Mouse (Mus musculus) macrophage (primary cell): ENCODE measurements around the gene Gm14569. TPM values are rescaled to one million over a fixed set of nuclear protein-coding genes. Genes with fewer than 3 reads are reported as not detected.

Experiments used
- H3K27ac ChIP-seq: fragments of 350-480 bp; formaldehyde crosslinking; 2 replicates; pipeline ENCODE4 v1.9.0; 2021
- H3K36me3 ChIP-seq: fragments of 350-480 bp; formaldehyde crosslinking; 2 replicates; pipeline ENCODE4 v1.9.0; 2021; ENCODE audit errors: inconsistent target
- H3K4me3 ChIP-seq: fragments of 350-480 bp; formaldehyde crosslinking; 2 replicates; pipeline ENCODE4 v1.9.0; 2021; ENCODE audit errors: inconsistent target
- H3K79me2 ChIP-seq: fragments of 350-480 bp; formaldehyde crosslinking; 2 replicates; pipeline ENCODE4 v1.9.0; 2021; ENCODE audit errors: inconsistent target
- WGBS: methylation state at CpG from one replicate; pipeline ENCODE4 v1.1.7; 2026; ENCODE audit warnings: inconsistent platforms; ENCODE audit not compliant: missing documents; 5-methylcytosine and 5-hydroxymethylcytosine counted together
- polyA plus RNA-seq: library from polyadenylated mRNA; stranded (reverse); fragments of 250-400 nt; gene quantifications from 3 replicates; pipeline ENCODE4 v1.2.4, GENCODE M21; 2018; ENCODE audit warnings: inconsistent platforms

Gm14569 gene
- polyA plus RNA-seq, 1 experiment from 2014 or later, result not detected

GRCm38 (mm10) chrX:36419153-36419552 is 72.5 kb downstream of the Gm14569 start:
- Histone ChIP-seq H3K36me3 (no peaks in the 10 kb centered on the region), H3K27ac (no peak overlapping the region)
- WGBS, result 97% methylated on average over 3 of the region's 3 CpGs

DNA sequence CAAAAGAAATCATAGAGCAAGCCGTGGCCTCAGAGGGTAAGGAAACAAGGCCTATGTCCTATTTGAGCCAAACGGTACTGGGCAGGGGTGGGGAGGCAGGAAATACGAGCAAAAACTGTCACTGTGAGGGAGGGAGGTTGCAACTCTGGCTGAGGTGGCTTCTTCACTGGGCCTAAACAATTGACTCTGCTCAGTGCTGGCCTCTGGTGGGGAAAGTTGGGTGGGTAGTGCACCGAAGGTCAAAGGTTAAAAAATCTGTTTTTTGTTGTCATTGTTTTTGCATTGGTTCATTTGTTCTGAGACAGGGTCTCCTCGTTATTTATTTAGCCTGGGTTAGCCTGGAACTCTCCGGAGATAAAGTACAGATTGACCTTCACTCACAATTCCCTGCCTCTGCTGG is 89.3 kb downstream of the Gm14569 start:
- Histone ChIP-seq H3K36me3 (no peaks in the 10 kb centered on the region), H3K4me3 (no peak overlapping the region), H3K27ac (no peak overlapping the region), H3K79me2 (no peaks in the 10 kb centered on the region)
- 66% methylated on average over 6 of the region's 6 CpGs for WGBS

More at GRCm38 (mm10) chrX:36419153-36419552, 72.5 kb downstream of the Gm14569 start:
- Histone ChIP-seq H3K79me2 (no peaks in the 10 kb centered on the region), H3K4me3 (no peak overlapping the region)

GRCm38 (mm10) chrX:36400980-36401379 is 90.7 kb downstream of the Gm14569 start, which contains the start of gene Gm6268:
Gene Gm6268 (plus strand): TSS chrX:36401280.
- H3K79me2 ChIP-seq, result no peaks in the 10 kb centered on the region
- no peaks in the 10 kb centered on the region for H3K36me3 ChIP-seq
- no peak within 1 kb of the TSS for H3K27ac ChIP-seq
- 84% methylated on average over 12 of the region's 13 CpGs for WGBS
- no peak within 1 kb of the TSS for H3K4me3 ChIP-seq

GRCm38 (mm10) chrX:36393279-36393678 is 98.4 kb downstream of the Gm14569 start:
- WGBS, result 38% methylated on average over 2 of the region's 6 CpGs
- Histone ChIP-seq H3K27ac (no peak overlapping the region), H3K79me2 (no peaks in the 10 kb centered on the region), H3K4me3 (no peak overlapping the region), H3K36me3 (no peaks in the 10 kb centered on the region)

DNA sequence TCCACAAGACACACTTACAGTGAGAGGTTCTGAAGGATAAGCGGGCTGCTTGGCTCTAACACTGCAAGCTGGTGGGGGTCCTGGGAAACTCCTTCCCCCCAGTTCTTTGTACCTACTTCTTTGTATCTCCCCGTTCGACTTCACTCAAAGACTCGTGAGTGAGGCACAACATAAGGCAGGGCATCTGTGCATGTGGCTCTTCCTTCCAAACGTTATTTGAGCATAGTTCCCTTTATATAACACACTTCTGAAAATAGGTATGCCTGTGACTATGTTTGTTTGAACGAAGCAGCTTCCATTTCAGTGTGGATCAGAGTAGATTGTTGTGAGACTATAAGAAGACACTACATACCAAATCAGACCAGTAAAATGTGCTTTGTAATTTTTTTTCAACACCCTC is 99.0 kb downstream of the Gm14569 start:
- WGBS, result 70% methylated on average over 6 of the region's 6 CpGs
- no peaks in the 10 kb centered on the region for H3K79me2 ChIP-seq
- no peak overlapping the region for H3K4me3 ChIP-seq
- H3K27ac ChIP-seq, result no peak overlapping the region
- H3K36me3 ChIP-seq, result no peaks in the 10 kb centered on the region

DNA sequence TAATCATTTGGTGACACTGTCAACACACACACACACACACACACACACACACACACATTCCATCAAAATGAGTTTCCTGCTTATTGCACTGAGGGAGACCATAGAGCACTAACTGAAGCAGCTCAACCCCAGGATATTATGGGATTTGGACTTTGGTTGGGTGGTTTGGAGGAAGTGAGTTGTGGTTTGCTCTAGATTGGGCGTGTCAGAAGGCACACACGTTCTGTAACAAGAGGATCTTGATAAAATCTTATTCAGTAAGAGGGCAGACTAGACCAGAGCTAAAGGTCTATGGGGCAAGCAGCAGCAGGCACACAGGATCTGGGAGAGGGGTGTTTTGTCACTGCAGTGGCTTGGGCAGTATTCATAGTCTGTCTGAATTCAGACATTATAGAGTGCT is 101.1 kb downstream of the Gm14569 start:
- Histone ChIP-seq H3K79me2 (no peaks in the 10 kb centered on the region), H3K4me3 (no peak overlapping the region), H3K36me3 (no peaks in the 10 kb centered on the region), H3K27ac (no peak overlapping the region)
- 19% methylated on average over 2 of the region's 2 CpGs for WGBS

DNA sequence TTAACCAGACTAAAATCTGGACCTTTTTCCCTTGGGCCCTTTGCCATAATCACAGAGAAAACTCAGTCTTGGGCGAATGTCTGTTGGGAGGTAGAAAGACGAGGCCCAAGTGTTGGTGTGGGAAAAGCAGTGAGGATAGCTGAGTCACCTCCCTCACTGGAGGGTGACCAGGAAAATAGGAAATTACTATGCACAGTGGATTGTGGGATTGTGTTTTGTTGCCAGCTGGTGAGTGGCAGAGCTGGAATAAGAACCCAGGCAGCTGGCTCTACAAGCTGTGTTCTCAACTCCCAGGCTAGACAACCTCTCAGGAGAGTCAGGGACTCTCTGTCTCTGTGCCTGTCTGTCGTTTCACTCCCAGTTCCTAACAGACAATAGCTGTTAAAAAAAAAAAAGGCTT is 101.7 kb downstream of the Gm14569 start:
- no peaks in the 10 kb centered on the region for H3K36me3 ChIP-seq
- H3K79me2 ChIP-seq, result no peaks in the 10 kb centered on the region
- 67% methylated on average over 3 of the region's 3 CpGs for WGBS
- no peak overlapping the region for H3K27ac ChIP-seq
- no peak overlapping the region for H3K4me3 ChIP-seq

DNA sequence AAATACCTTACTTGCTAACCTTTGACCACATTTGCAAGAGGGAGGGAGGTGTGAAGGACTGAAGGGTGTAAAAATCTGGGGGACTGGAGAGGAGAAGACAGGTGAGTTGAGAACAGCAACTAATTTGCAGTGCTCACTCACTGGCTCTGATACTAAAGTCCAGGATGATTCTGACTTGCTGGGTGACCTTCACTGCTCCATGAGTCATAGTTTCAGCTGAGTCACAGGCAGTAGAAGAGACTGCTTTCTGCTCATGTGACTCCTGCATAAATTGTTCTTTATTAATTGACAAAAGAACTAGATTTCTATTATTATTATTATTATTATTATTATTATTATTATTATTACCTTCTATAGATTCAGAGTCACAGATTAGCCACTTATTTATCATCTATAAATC is 106.3 kb downstream of the Gm14569 start:
- Histone ChIP-seq H3K79me2 (no peaks in the 10 kb centered on the region), H3K27ac (no peak overlapping the region)

More for the DNA sequence above, 106.3 kb downstream of the Gm14569 start:
- Histone ChIP-seq H3K4me3 (no peak overlapping the region), H3K36me3 (no peaks in the 10 kb centered on the region)

Other genes starting within 250 kb of the Gm14569 start
- 11.8 to 40.5 TPM (median 16.3 TPM) in 3 replicates for gene Lonrf3, start 163.5 kb downstream of the Gm14569 start, polyA plus RNA-seq
- gene Gm6268, start 90.5 kb downstream of the Gm14569 start, polyA plus RNA-seq, result not detected in 3 replicates
- gene Pgrmc1, start 106.4 kb upstream of the Gm14569 start, polyA plus RNA-seq, result 66.4 to 99.8 TPM (median 83.3 TPM) in 3 replicates
- 3.3 to 8.8 TPM (median 6.5 TPM) in 3 replicates for gene Akap17b, start 153.6 kb upstream of the Gm14569 start, polyA plus RNA-seq